Mouse (Mus musculus) liver, adult (tissue): ENCODE results near the gene Ddah1.

Experiments
- GATA4 ChIP-seq: IDR thresholded peaks from 2 replicates; pipeline ENCODE4 v1.6.1; 2014; ENCODE audit warnings: mild to moderate bottlenecking, low read length; ENCODE audit not compliant: insufficient replicate concordance

The Ddah1 gene

GRCm38 (mm10) chr3:145759379-145760209, 1.1 kb downstream of the Ddah1 start:
- TF ChIP-seq GATA4: no peak

DNA sequence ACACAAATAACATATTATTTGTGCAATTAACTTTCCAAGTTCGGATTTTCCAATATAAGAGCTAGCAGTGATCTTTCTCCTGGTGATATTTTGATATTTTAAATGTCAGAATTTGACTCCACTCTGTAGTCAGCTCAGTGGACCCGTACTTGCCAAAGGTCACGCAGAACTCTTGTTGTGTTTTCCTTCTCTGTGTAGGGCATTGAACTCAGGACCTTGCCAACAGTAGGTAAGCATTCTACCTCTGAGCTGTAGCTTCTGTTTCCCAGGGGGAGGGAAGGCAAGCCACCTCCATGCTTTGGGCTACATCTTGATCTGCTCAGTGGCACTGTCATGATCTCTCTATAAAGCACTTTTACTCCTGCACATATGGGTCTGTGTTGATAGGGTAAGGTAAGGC, 2.1 kb downstream of the Ddah1 start:
- TF ChIP-seq GATA4: no peak

DNA sequence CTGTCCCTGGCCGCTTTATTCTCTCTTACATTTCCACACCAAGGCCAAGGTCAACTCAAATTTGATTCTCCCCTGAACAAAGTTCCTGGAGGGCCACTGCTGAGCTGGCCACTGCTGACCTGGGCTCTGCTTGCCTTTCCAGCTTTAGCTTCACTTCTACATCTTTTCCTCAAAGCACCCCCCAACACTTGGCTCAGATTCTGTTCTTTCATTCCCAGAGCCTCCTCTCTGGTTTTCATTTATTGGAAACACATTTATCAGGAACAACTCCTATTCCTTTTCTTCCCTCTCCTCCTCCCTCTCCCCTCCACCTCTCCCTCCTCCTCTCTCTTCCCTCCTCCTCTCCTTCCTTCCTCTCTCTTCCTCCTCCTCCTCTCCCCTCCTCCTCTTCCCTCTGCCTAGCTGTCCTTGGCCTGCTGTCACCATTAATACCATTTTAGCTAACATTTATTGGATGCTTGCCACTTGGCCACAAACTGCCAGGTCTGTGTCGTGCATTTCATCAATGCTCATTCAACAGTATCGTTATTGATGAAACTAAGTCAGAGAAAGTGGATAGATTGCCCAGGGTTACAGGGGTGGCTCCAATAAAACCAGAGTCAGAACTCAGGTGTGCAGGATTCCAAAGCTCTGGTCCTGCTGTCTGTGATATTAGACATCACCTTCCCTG, 3.2 kb downstream of the Ddah1 start:
- no peak for TF ChIP-seq GATA4

DNA sequence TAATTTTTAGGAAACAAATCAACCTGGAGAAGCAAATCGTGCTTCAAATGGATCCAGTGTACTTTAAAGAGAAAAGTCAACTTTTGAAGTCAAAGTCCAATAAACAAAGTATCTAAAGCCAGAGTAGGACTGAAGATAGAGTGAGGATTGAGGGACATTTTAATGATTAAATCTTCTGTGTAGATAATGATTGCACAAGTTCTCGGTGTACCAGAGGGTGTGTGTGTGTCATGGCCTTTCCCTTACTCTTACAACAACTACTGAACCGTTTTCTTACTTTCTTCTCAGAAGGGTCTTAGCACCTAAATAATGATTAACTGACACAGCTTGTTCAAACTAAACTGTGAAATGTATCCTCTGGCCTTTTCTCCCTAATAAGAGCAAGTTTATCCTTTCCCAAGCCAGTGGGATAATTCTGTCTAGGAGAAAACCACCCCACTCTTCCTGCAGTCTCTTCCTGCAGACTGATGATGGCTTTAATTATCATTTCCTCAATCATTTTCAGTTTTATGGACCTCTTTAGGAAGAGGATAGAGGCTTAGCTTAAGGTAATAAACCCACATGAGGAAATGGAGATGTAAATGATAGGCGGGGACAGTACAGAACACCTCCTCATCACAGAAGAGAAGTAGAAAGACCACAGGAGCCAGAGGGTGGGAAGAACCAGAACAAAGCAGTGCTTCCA, 4.6 kb downstream of the Ddah1 start:
- peak; percentile 95 for TF ChIP-seq GATA4

DNA sequence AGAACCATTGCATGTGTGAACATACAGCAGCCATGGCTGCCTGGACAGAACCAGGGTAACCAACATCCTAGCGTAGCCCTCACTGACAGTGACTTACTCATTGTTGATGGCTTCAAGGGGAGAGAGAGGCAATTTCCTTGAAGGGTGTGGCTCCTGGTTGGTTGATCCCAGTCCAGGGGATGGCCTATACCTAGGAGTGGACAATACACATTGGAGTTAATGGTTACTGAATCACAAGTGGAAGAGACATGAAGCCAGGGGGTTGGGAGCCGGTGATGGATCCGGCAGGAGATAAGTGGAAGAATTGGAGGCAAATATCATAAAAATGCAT, 5.1 kb downstream of the Ddah1 start:
- no peak for TF ChIP-seq GATA4

GRCm38 (mm10) chr3:145764416-145764815, 5.9 kb downstream of the Ddah1 start:
- no peak for TF ChIP-seq GATA4

DNA sequence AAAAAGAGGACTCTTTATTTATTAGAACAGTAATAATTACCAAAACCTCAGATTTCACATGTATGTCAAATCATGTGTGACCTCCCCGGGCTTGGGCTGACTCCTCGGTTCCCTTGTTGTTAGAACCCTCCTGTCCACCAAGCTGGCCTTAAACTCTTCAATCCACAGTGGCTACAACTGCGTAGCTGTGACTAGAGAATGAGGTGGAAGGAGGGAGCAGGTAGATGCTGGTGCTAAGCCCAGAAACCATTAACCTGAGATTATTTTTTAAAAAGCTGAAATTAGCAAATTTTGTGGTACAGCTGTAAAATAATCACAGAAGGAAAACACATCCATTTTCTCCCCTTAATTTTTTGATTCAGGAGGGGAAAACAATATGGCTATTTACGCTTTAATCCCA, 10.0 kb downstream of the Ddah1 start:
- no peak for TF ChIP-seq GATA4

DNA sequence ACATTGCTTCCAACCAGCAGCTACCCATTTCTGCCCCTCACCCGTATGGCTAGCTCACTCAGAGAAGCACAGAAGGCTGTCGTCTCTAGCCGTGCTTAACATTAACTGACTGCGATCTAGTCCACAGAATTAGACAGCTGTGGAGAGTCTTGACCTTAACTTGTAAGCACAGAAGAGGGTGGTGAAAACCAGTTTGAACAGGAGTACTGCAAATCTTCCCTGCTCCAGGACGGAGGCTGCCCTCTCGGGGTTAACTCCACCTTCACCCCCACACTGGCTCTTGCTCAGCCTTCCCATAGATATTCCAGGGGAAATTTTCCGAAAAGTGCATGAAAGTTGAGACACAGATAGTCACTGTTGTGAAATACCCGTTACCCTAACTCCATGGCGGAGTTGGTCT, 14.9 kb downstream of the Ddah1 start:
- no peak for TF ChIP-seq GATA4

DNA sequence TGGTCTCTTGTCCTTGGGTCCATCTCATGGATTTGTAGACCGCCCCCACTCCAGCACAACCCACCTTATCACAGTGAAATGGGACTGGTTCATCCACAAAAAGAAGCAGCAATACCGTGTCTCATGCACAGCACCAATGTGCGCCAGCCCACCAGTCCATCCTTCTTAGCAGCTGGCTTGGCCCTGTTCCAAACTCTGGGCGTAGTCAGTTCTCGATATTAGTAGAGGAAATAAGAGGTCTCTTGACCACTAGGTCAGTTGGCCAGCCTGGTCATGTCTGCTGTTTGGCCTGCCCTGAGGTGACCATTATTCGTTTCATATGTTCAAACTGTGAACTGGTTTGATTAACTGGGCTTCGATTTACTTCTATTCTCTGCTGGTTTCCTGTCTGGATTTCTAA, 15.9 kb downstream of the Ddah1 start:
- TF ChIP-seq GATA4: no peak

DNA sequence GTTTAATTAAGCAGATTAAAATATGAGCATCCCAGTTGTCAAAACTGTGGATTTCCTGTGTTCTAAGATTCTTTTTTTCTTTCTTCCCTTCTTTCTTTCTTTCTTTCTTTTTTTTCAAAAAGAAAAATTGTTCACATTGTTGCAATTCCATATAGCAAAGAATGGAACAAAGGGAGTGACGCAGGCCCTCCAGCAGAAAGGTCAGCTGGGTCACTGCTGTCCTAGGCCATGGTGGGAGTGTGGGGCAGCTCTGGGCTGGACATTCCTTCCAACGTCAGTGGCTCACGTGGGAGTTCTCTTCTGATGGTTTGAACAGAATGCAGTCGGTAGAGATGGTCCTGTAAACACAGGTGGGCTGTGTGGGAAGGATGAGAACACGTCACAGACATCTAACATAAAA, 16.8 kb downstream of the Ddah1 start:
- no peak for TF ChIP-seq GATA4

DNA sequence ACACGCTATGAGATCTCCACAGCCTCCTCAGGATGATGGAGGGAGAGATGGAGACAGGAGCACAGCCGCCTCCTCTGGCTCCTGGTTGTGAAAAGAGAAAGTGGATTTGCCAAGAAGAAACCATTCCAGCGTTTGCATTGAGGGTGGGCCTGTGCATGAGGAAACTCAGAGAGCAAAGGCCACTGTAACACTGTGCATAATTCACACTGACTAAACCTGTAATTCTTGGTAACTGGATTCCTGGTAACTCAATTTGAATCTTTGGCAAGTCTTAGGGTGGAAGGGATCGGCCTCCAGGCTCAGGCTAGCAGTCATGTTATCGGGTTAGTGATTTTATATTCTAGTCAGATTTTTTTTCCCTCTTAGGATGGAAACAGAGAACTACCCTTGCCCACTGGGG, 17.4 kb downstream of the Ddah1 start:
- no peak for TF ChIP-seq GATA4

DNA sequence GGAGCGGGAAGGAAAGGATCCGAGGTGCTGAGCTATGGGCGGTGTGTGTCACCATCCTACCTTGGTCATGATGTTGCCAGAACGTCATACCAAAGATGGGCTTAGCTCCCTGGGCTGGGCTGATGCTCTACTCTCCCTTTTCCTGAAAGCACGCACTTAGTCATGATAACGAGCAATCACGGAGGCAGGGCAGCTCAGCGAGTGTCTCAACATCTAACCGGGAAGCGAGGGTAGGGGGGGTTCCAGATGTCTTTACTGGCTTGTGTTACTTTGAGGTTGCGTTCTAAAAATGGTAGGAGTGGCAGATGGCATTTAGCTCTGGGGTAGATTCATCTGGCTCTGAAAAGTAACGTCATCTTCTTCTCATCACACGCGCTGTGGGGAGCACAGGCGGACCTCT, 18.5 kb downstream of the Ddah1 start:
- no peak for TF ChIP-seq GATA4

GRCm38 (mm10) chr3:145778406-145778922, 20.0 kb downstream of the Ddah1 start:
- TF ChIP-seq GATA4: no peak

DNA sequence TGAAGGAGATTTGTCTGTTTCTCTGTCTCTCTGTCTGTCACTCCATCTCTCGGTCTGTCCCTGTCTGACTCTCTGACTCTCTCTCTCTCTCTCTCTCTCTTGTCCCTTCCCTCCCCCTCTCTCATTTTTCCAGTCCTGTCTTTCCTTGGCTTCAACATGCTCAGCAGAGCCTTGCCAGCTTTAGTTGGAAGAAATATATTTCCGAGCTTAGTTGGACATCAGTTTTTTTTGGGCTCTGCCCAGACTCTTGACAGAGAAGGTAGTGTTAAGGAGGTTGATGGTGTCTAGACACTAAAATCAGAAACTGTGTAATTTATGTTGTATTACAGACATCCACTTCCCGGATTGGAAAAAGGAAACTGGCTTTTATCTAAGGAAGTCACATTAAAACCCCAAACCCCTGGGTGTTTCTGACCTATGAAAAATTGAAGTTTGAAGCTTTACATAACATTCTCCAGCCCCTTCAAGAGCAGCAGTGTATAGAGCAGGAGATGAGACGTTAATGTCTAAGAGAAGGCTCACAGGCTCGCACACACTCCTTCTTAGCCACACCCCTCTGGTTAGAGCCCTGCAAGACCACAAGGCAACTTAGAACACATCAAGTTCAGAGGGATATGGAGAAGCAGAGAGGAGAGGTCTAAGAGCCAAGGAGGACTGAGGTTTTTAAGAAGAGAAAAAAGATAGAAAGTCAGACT, 21.0 kb downstream of the Ddah1 start:
- no peak for TF ChIP-seq GATA4

DNA sequence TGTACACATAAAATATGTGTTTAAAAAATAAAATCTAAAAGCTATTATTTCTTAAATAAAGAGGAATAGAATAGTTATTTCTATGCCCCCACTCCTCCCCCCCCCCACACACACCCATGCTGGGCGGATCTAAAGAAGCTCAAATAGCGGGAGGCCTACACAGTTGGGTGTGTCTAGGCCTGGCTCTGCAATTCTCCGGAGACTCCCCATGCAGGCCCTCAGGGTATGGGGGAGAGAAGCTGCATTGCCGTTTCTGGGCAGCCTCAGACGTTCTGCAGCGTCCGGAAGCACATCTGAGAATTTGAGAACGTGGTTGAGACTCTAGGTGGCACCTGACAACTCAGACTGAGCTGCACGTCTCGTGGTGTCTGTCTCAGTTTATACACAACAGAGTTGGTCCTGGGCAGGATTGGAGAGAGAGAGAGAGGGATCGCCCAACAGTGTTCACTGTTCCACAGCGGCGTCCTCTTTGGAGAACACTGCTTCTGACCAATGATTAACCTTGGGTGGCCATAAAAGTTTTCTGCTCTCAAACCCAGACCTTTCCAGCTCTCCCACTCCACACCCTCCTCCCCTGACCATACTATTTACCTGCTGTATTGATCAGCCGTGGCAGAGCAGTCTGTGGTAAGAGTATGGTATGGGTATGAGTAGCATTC, 22.4 kb downstream of the Ddah1 start:
- no peak for TF ChIP-seq GATA4
